Mouse (Mus musculus) retina, postnatal 1 day (tissue): ENCODE results near the gene Bloc1s5.
"Not testable (repeated sequence)": the region's sequence is repeated elsewhere in the genome, so short reads cannot be mapped to it uniquely, and the experiment has no call there.

Experiments used
- DNase-seq: peaks from one replicate; pipeline ENCODE4 v3.0.0-alpha.2; 2012

Gene Bloc1s5

DNA sequence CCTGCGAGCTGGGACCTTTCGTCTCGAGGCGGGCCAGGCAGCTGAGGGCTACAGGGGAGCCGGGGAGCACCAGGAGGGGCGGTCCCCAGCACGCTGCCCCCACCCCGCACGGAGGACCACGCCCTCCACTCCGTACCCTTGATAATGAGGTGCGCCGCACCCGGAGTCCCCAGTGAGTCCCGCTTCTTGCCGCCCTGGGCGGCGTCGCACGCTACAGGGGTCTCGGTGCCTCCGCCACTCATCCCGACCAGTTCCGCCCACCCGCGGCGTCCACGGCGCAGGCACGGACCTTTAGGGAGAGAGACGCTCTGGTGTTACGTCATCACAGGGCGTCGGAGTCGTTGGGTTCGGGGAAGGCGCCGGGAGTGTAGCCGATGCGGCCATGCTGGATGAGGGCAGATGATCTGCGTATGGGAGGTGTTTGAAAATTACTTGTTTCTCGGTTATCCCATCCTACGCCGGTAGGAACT lies at the start of gene Bloc1s5:
Gene Bloc1s5 (minus strand): TSS at position 310 of the 470 bp plus-strand sequence.
- DNase-seq, result peak; percentile 97

DNA sequence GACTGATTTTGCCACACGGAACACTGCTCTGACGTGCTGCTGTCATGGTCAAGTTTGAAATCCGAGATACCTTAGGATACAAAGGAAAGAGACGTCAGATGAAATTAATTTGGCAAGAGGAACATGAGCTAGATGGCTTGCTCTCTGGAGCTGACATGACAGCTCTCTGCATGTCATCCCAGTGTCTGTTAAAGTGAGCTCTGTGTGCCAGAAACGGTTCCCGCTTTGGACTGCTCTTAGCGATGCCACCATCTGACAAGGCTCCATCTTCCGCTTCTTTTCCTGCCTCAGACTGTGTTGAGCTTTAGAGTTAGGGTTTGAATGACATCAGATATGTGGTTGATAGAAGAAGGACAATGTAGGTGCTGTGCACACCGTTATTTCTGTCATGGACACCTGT lies 37.4 kb upstream of the Bloc1s5 start:
- peak; percentile 40 for DNase-seq

DNA sequence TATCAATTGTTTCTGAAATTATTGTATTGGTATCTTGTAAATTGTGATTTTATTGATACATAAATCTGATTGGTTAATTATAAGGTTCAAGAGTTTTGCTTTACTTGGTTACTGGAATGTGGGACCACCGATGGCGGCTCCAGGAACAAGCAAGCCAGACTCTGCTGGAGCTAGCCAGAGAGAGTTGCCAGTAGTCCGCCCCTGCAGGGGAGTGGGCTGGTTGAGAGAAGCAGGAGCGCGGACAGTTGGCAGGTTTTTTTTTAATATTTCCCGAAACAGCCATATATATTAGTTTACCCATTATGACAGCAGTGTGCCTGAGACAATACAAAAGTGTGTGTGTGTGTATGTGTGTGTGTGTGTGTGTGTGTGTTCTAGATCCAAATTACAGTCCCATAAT lies 36.5 kb upstream of the Bloc1s5 start:
- not testable (repeated sequence) for DNase-seq

DNA sequence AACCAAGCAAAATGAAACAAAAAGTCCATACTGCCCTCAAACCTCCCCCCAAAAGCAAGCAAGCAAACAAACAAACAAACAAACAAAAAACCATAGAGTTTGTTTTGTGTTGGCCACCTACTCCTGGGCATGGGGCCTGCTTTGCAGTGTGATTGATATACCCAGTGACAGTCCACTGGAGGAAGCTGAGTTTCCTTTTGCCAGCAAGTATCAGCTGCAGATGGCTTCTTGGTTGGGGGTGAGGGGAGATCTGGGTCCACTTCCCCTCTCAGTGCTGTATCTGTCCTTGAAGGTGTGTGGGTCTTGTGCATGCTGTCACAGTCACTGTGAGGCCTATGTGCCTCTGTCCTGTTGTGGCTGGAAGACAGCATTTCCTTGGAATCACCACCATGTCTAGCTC lies 35.1 kb upstream of the Bloc1s5 start:
- DNase-seq, result no peak

DNA sequence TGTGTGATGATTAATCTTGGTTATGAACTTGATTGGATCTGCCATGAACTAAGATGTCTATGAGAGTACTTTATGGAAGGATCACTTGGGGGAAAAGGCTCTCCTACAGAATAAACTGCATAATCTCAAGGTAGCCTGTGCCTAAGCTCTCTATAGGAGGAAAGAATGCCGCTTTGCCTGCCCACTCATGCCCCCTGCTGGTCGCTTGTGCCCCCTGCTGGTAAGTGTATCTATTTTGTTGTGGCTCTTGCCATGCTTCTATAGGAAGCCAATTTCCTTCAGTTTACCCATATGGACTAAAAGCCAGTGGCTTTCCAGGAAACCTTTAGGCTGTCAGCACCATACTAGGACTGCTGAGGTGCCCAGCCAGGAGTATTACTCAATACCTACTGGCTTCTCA lies 33.6 kb upstream of the Bloc1s5 start:
- DNase-seq, result peak; percentile 47

DNA sequence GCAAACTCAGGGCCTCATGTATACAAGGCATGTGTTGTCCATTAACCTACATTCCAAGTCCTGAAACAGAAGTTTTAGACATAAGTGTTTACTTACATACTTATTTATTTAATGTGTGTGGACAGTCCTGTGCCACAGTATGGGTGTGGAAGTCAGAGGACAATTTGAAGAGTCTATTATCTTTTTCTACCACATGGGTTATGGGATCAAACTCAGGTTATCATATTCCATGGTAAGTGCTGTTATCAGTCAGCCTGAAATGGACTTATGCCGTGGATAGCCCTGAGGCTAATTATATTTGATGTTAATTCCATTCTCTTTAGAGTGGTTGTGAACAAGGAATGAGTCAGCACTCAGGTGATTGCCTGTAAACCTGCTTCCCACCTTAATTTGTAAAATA lies 29.8 kb upstream of the Bloc1s5 start:
- DNase-seq, result no peak

DNA sequence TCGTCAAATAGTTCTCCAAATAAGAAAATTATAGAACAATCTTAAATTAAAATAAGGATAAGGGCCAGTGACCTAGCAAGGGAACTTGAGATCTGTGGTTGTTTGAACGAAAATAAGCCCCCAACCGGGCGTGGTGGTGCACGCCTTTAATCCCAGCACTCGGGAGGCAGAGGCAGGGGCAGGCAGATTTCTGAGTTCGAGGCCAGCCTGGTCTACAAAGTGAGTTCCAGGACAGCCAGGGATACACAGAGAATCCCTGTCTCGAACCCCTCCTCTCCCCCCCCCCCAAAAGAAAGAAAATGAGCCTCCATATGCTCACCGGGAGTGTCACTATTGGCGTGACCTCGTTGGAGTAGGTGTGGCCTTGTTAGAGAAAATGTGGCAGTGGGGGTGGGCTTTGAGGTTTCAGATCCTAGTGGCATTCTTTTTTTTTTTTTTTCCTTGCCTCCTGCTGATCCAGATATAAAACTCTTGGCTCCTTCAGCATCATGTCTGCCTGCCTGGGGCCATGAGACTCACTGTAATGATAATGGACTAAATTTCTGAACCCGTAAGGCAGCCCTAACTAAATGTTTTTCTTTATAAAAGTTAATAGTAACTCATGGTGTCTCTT lies 24.7 kb upstream of the Bloc1s5 start:
- DNase-seq, result no peak

DNA sequence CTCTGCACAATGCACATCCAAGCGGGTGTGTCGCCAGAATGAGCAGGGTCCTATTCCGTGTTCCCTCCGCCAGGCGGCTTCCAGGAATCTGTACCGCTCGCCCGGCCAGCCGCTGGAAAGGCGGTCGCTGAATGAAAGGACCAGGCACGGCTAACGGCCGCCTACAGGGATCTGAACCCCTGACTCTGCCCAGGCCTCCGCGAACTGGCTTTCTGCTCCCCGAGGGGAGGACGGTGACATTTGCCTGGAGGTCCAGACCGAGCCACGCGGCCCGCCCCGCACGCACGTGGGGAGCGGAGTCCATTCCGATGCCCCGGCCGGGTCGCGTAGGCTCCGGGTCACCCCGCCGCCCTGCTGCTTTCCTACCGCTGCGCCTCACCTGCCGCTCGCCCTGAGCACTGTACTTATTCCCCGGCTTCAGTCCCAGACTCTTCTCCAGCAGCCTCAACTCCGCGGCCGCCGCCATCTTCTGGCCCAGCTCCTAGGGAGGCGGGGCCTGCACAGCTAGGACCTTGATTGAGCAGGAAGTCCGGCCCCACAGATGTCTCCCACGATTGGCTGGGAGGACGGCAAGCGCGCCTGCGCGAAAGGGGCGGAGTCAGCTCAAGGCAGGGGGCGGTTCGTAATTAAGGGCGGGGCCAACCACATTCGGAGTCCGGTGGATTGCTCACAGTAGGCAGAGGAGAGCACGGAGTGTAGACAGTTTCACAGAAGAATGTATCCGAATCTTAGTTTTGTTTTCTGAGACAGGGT lies 23.8 kb upstream of the Bloc1s5 start, which contains the start of gene Eef1e1:
Gene Eef1e1 (minus strand): TSS at position 531 of the 753 bp plus-strand sequence.
- peak; percentile 96 for DNase-seq

DNA sequence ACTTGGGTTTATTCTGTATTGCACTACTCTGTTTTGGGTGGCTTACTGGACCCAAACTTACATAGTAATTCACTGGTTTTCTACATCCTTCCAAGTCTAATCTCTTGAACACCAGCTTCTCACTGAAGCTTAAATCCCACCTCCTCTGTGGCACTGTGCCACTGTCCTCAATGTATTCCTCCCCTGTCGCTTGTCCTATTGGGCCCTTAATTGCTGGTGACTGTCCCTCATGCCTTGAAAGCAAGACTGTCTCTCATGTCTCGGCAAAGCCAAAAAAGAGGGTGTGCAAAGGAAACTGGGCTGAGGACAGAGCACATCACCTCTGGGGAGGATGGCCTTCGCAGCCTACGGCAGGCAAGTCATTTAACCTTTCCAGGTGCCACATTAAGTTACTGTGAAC lies 23.0 kb upstream of the Bloc1s5 start:
- no peak for DNase-seq

DNA sequence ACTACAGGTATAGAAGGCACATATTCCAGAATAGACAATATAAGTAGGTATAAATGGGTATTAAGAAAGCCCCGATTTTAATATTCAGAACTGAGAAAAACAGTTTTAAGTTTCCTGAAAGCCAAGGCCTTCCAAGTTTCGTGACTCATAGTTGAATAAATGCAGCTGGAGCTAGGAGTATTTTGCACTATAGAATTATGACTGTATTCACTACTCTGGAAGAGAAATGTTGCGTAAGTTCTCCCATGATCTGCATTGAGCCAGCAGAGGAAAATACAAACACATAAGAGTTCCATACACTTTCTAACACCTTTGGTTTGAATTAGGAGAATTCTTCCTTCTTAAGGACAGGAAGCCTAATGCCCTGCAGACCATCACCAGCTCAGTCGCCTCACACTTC lies 15.4 kb upstream of the Bloc1s5 start:
- DNase-seq, result no peak

DNA sequence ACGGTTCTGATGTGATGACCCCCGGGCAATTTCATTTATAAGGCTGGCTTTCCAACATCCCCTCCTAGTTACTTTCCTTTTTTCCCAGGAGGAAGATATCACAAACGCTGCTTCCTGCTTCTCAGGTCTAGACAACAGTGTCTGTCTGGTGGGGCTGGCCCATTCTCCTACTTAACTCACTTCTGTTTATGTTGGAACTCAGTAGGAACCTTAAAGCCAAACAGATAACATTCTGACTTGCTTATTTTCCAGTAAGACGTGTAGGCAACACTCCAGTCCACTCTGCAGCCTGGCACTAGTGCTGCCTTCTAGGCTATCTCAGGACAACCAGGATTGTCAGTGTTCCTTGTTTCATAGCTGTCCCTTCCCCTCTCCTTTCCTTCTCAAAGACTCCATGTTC lies 14.2 kb upstream of the Bloc1s5 start:
- no peak for DNase-seq

DNA sequence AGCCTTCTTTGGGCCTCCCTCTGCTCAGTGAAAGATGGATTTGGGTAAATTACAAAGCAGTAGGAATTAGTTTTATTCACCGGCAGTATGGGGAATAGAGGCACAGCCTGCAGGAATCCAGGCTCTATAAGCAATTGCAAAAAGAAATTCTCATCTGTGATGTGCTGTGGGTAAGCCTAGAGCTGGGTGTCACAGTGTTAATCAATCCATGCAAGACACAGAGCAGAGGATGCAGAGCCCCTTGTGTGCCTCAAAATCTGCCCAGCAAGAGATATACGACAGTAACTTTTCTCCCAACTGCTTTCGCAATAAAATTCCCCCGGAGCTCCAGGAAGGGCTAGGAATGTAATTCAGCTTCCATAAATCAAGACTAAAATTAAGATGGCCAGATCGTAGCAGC lies 6.5 kb upstream of the Bloc1s5 start:
- DNase-seq, result no peak

DNA sequence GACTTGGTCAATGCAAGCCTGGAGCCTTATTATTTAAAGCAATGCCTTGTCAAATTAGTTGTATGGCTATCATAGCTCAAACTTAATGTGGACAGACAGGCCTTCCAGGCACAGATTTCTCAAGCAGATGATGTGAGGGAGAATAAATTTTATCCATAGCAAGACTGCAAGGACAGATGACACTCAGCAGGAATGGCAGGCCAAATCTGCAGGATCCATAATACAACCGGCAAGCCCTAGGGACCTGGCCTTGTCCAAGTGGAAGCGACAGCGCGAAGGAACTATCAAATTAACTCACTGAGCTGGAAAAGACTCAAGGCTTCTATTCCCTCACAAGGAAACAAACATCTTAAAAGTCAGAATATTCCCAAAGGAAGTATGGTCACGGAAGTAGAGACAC lies 6.1 kb upstream of the Bloc1s5 start:
- peak; percentile 70 for DNase-seq

DNA sequence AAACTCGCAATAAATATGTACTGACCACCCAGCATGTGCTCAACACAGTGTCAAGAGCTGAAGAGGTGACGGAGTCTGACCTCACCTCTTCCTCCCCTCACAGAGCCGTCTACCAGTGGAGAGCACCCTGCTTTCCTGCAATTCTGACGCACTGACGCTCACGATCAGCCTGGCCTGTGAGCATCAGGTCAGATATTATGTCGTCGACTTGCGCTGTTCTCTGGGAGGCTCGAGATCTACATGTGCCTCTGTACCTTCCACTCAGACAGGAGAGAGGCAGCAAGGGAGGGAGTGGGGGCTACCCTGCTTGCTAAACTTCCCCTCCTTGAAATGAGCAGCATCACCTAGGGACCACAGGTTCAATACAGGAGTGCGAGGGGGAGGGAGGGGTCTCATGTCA lies 3.8 kb upstream of the Bloc1s5 start:
- DNase-seq, result no peak

DNA sequence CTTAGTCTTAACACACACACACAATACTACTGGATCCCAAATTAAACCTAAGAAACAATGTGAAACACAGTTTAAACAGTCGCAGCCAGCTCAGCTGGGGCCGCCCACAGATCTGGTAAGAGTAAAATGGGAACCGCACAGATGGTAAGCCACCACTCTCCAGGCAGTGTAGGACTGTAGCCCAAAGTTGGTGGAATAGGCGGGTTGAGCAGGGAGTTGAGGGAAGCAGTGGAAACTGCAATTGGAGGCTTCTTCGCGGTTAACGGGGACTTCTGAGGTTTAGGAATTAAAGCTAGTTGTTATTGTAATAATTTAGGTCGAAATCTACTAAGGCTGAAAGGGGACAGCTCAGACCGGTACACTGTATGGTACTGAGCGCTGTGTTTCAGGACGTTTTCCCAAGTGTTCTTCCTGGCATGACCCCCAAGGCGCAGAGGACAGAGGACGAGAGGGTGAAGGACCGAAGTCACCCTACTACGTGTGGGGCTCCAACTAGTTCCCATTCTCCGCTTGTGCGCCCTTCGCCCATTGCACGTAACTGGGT lies 581 bp downstream of the Bloc1s5 start:
- no peak for DNase-seq

DNA sequence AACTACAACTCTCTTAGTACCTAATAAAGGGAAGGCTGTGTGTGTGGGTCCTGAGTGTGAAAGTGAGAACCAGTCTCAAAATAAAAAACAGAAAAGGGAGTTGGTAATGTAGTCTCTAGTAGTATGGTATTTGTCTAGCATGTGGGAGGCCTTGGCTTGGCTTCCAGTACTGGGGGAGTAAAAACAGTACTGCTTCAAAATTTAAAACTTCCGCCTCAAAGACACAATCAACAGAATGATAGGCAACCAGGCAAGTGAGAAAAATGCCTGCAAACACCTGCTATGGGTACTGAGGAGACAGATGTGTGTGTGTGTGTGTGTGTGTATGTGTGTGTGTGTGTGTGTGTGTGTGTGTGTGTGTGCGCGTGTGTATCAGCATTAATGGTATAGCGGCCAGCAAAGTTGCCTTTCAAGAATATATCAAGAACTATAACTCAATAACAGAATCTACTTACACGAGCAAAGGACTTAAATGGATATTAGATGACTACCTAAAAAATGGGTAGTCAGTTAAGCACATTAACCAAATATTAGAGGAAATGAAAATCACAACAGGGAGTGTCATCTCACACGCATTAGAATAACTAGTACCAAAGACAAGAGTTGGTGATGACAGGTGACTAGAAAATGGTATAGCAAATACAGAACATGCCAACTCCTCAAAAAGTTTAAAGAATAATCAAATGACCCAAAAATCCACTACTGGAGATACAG lies 1.5 kb downstream of the Bloc1s5 start:
- no peak for DNase-seq

DNA sequence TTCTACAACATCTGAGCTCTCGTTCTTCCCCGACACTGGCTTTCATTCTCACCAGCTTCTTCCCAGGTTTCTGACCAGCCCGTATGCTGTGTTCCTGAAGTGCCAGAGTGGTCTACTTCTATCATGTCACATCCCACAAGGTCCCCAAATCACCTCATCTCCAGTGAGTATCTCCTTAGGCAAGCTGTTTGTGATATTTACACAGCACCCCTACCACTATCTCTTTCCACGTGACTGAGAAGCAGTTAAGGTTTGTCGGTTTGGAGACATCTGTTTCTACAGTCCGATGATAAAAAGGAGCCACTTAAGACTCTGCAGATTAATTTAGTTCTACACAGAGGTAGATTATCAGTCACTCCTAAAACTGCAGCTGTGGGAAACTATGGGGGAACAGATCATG lies 2.4 kb downstream of the Bloc1s5 start:
- DNase-seq, result no peak

DNA sequence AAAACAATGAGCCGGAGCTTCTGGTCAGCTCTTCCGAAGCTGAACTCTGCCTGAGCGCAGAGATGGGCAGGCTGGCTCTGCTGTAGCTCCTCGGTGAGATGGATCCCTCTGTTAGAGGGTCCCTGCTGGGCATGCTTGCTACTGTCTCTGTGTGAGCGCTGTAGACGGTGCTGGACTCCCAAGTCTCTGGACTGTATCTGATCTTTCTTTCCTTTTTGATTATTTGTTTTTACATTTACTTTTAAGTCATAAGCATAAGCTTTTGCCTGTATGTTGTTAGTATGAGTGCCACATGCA lies 8.7 kb downstream of the Bloc1s5 start:
- DNase-seq, result no peak

DNA sequence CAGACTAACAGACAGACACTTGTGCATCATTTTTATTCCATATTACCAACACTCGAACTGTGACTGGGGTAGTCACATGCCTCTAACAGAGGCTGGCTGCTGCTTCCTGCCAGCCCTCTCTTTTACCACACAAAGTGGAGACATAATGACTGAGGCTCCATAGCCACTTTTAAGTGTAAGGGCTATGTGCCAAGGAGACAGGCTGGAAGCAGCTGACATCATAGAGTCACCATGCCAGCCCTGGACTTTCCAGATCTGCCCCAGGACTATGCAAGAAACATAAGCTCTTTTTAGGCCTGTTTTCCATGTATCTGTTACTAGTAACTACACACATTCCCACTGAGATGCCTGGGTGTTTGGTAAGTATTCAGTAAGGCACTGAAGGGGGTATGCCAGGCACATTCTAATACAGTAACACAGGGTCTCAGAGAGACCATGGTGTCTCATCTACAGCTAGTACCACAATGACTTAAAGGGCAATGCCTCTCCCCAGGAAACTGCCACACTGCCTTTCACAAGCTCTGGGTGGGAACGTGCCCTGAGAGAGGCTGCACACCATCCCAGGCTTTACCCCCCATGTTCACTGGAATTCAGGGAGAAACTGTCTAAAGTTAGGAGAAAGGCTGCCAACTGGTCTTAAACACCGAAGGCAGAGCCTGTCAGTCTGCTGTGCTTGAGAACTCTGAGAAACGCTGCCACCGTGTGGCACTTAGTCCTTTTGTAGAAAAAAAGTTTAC lies 9.2 kb downstream of the Bloc1s5 start:
- peak; percentile 40 for DNase-seq

DNA sequence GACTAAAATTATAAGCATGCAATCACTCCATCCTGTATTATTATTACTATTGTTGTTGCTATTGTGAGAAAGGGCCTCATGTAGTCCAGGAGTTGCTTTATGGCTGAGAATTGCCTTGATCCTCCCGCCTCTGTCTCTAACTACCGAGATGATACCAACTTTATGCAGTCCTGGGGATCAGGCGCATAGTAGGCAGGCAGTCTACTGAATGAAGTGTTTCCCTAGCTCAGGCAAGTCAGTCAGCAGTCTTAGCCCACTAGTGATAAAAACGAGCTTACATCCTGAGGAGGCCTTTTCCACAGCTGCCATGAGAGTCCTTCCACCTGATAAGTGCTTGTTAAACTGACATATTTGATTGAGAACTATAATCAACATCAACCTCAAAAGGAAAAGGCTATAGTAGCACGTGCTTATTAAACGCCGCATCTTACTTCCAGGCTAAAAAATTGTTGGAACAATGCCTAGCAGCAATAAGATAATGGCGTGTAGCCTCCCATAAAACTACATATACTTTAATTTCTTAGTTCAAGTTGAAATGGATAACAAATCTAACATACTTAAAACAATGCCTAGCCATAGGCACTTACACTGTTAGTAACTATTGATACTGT lies 10.5 kb downstream of the Bloc1s5 start:
- no peak for DNase-seq

DNA sequence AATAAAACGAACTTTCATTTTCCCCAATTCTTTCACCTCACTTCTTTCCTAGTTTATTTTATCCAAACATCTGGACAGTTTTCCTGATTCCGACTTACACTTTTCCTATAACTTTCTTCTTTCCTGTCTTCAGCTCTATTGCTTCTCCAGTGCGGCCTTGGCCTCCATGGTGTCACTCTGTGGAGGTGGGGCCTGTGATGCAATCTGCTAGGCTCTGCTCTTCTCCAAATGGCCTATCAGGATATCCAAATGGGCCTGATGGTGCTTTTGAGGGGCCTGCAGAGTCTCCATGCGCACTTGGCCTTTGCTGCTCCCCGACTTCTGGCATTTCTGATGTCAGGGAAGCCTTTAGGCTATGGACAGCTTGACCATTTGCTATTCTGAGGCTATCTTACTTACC lies 11.6 kb downstream of the Bloc1s5 start:
- no peak for DNase-seq

DNA sequence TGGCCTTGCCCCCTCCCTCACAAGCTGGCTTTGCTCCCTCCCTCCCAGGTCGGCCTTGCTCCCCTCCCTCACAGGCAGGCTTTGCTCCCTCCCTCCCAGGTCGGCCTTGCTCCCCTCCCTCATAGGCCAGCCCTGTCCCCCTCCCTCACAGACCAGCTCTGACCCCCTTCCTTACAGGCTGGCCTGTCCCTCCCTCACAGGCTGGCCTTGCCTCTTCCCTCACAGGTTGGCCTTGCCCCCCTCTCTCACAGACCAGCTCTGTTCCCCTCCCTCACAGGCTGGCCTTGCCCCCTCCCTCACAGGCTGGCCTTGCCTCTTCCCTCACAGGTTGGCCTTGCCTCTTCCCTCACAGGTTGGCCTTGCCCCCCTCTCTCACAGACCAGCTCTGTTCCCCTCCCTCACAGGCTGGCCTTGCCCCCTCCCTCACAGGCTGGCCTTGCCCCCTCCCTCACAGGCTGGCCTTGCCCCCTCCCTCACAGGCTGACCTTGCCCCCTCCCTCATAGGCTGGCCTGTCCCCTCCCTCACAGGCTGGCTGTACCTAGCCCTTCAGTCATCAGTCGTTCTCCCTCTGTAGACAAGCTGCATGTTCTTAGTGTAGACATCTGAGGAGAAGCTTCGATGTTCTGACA lies 16.8 kb downstream of the Bloc1s5 start:
- not testable (repeated sequence) for DNase-seq
